ENCODE assay signal across 8 mouse cellular contexts in genomic region chr2:119208344-119209175, GRCm38 (mm10). TPM values are rescaled to one million over a fixed set of nuclear protein-coding genes. Genes with fewer than 3 reads are reported as not detected.
DNase-seq lines count a peak whose midpoint lies in the region; ATAC-seq lines count a peak whose summit lies in the region.

Zfyve19 (plus strand) TSS chr2:119208617.
Dnajc17 (minus strand) TSS chr2:119208795.

- intact Hi-C loops in gastrocnemius, postnatal 14 days (cut with DNase I; ENCODE audit: low total_unique reads): no loop called here
- intact Hi-C loops in left cerebral cortex, postnatal 10 days (cut with DNase I): no loop called here

- ATAC-seq in inflammation-experienced regulatory T-cells, adult 6 months: peak; percentile 98
- peak; percentile 97 for ATAC-seq in megakaryocyte-erythroid progenitor cell, adult 5-6 weeks (replicated peaks; ENCODE audit: low FRiP score, low TSS enrichment, poor library complexity, severe bottlenecking)

- DNase-seq in adrenal gland, adult (ENCODE audit: inconsistent age in 2 of 2, low spot score in 1 of 2): peak; percentile 96 to 98
- peak; percentile 99 for DNase-seq in embryo, embryonic 10.5 days (ENCODE audit: low spot score)
- DNase-seq in gastrocnemius, postnatal 14 days: peak; percentile 96
- peak; percentile 97 to 98 for DNase-seq in left cerebral cortex, postnatal 10 days (ENCODE audit: extremely low spot score in 1 of 2, low spot score in 2 of 2)
- DNase-seq in right cerebral cortex, postnatal 25 days: peak; percentile 98
- DNase-seq in urinary bladder, postnatal 4 days (ENCODE audit: low spot score in 2 of 2): peak; percentile 92 to 95

RNA-seq across cellular contexts. Expression of gene Zfyve19, which starts in this region (rescaled TPM):
- total RNA-seq in gastrocnemius, postnatal 14 days (2021): 10 to 100 TPM; 10.6 to 11.6 TPM
- polyA plus RNA-seq in inflammation-experienced regulatory T-cells, adult 6 months (2017; shearing (Covaris generic)): 10 to 100 TPM; 50.7 to 65.5 (median 50.7) TPM
- 10 to 100 TPM; 36.0 to 36.4 TPM for total RNA-seq in left cerebral cortex, postnatal 10 days (2021)
- 22.5 and 46.2 TPM in 2 replicates for total RNA-seq in megakaryocyte-erythroid progenitor cell, adult 5-6 weeks (2014; fragmentation: Nextera tagmentation)
- total RNA-seq in megakaryocyte-erythroid progenitor cell, adult 5-6 weeks (2017): 29.4 and 35.9 TPM in 2 replicates

RNA-seq across cellular contexts. Expression of gene Dnajc17, which starts in this region (rescaled TPM):
- 1 to 10 TPM; 8.2 to 8.9 TPM for total RNA-seq in gastrocnemius, postnatal 14 days (2021)
- 10 to 100 TPM; 16.0 to 22.4 (median 17.1) TPM for polyA plus RNA-seq in inflammation-experienced regulatory T-cells, adult 6 months (2017; shearing (Covaris generic))
- 10 to 100 TPM; 18.0 to 19.1 TPM for total RNA-seq in left cerebral cortex, postnatal 10 days (2021)
- total RNA-seq in megakaryocyte-erythroid progenitor cell, adult 5-6 weeks (2014; fragmentation: Nextera tagmentation): 10.3 and 21.8 TPM in 2 replicates
- total RNA-seq in megakaryocyte-erythroid progenitor cell, adult 5-6 weeks (2017): 39.6 and 52.1 TPM in 2 replicates

Comparison
In these comparisons a context has a peak if more than half of its experiments do, and no peak if none do; other contexts are left out.
1. Peak in every context shown above with its lines: DNase-seq and ATAC-seq.